16 mouse cellular contexts compared by ENCODE assay signal in the genomic region with DNA sequence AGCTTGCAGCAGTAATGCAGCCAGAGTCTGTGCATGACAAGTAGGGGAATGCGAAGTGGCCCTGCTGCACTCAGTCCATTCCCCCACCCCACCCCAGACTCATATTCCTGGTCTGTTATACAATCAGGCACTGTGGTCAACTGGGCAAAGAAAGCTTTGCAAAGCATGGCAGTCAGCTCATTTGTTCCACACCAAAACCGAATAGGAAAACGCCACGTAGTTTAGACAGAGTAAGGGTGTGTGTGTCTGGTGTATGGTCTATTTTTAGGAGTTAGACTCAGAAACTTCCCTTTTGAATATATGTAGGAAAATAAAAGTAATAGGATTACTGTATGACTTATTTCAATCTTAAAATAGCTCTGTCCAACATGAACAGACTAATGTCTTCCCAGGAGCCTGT.
"Had no signal": no experiment of that assay in that cellular context is flagged by ENCODE, and none has a peak within 500 bp of the region (broad histone marks: within the 10 kb centered on the region; RNA-seq: fewer than 3 reads in every experiment).

No protein-coding gene starts in this region.

- H3K9ac ChIP-seq: kidney, embryonic 15.5 days; liver, embryonic 13.5 days; liver, postnatal 0 days; lung, embryonic 15.5 days; neural tube, embryonic 13.5 days had no signal

- ATAC-seq: liver, postnatal 0 days had no signal

- H3K27ac ChIP-seq: kidney, embryonic 15.5 days; left cerebral cortex, adult 2 months; liver, embryonic 13.5 days; midbrain, embryonic 10.5 days; neural tube, embryonic 13.5 days had no signal

- H3K4me2 ChIP-seq: kidney, embryonic 15.5 days; liver, embryonic 13.5 days; lung, embryonic 15.5 days; neural tube, embryonic 13.5 days had no signal

- H3K9me3 ChIP-seq: kidney, embryonic 15.5 days; liver, embryonic 13.5 days; lung, embryonic 15.5 days; midbrain, embryonic 10.5 days; neural tube, embryonic 13.5 days had no signal

- H3K27me3 ChIP-seq: kidney, embryonic 15.5 days; liver, embryonic 13.5 days; lung, embryonic 15.5 days; neural tube, embryonic 13.5 days had no signal

- DNase-seq: kidney, postnatal 14 days; liver; liver, embryonic 13.5 days; liver, postnatal 0 days; lung, postnatal 14 days; midbrain, embryonic 14.5 days; retina, postnatal 1 day; right cerebral cortex, postnatal 4 days; spleen, adult 18-20 months; thymus, adult 18-20 months; thymus, postnatal 25 days had no signal

- H3K4me3 ChIP-seq: kidney, embryonic 15.5 days; left cerebral cortex, adult 2 months; liver, embryonic 13.5 days; lung, embryonic 15.5 days; midbrain, embryonic 10.5 days; neural tube, embryonic 13.5 days had no signal
